8 mouse cellular contexts compared by ENCODE assay signal in genomic region chr6:115989607-115990006, GRCm38 (mm10). TPM values are rescaled to one million over a fixed set of nuclear protein-coding genes. Genes with fewer than 3 reads are reported as not detected.
DNase-seq lines count a peak whose midpoint lies in the region; ATAC-seq and TF ChIP-seq lines count a peak whose summit lies in the region.
"Had no signal": no experiment of that assay in that cellular context is flagged by ENCODE, and none has a peak within 500 bp of the region (broad histone marks: within the 10 kb centered on the region; RNA-seq: fewer than 3 reads in every experiment).

No protein-coding gene starts in this region.

- no peak for TF ChIP-seq CTCF in bone marrow, adult 2 months (IDR thresholded peaks at IDR 0.05; ENCODE audit: control insufficient read depth, insufficient read depth, low read length)

- ATAC-seq in forebrain, embryonic 14.5 days: no peak

- peaks cover 28% of the 10 kb centered on the region for H3K27me3 ChIP-seq in forebrain, embryonic 14.5 days (replicated peaks; ENCODE audit: control insufficient read depth, insufficient read depth, low read length)
- H3K27me3 ChIP-seq in splenic B cell, adult 2 months (ENCODE audit: control insufficient read depth, insufficient read depth, low read length, poor library complexity, severe bottlenecking): no peaks in the 10 kb centered on the region

- H3K36me3 ChIP-seq in forebrain, embryonic 14.5 days (ENCODE audit: control insufficient read depth, insufficient read depth, low read length): no peaks in the 10 kb centered on the region
- H3K36me3 ChIP-seq in splenic B cell, adult 2 months (ENCODE audit: control insufficient read depth, insufficient read depth, low read length, poor library complexity, severe bottlenecking): no peaks in the 10 kb centered on the region

- peak; percentile 54 for DNase-seq in left cerebral cortex, adult 18-20 months (ENCODE audit: low spot score in 2 of 2)
- no peak for DNase-seq in left cerebral cortex, postnatal 4 days
- DNase-seq in forebrain, embryonic 14.5 days (ENCODE audit: low spot score): no peak
- DNase-seq in splenic B cell, adult 2 months (ENCODE audit: low read depth, low spot score): peak; percentile 58
- no peak for DNase-seq in adrenal gland, adult 18-20 months (ENCODE audit: low spot score in 2 of 2)
- no peak for DNase-seq in c-Kit-positive CD71-positive TER-119-positive erythroid progenitor cells, embryonic 14.5 days (ENCODE audit: low spot score)

- intact Hi-C loops in left cerebral cortex, postnatal 4 days (cut with DNase I): no loop called here

- WGBS in bone marrow, adult 2 months: 69% methylated on average over 4 of the region's 4 CpGs
- 68% methylated on average over 4 of the region's 4 CpGs for WGBS in forebrain, embryonic 14.5 days

- peak overlapping the region; percentile 25; the same call in 1 of the 2 replicates for H3K9ac ChIP-seq in forebrain, embryonic 14.5 days (ENCODE audit: low read length)

- no peaks in the 10 kb centered on the region for H3K9me3 ChIP-seq in forebrain, embryonic 14.5 days (replicated peaks; ENCODE audit: control insufficient read depth, low read length)

- peak overlapping the region; percentile 18 for H3K4me2 ChIP-seq in forebrain, embryonic 14.5 days (ENCODE audit: low read length)

- H3K4me1 ChIP-seq in bone marrow, adult 2 months (ENCODE audit: control insufficient read depth, insufficient read depth, low read length): peaks cover 3% of the 10 kb centered on the region
- H3K4me1 ChIP-seq in forebrain, embryonic 14.5 days (ENCODE audit: control insufficient read depth, insufficient read depth, low read length): peaks cover 8% of the 10 kb centered on the region; the same call in 1 of the 2 replicates

- no peak for TF ChIP-seq POLR2A in bone marrow, adult 2 months (IDR thresholded peaks at IDR 0.05; ENCODE audit: borderline replicate concordance, control insufficient read depth, low read depth, low read length)

- H3K4me3 ChIP-seq in bone marrow, adult 2 months (replicated peaks; ENCODE audit: control insufficient read depth, low read depth, low read length): no peak overlapping the region
- H3K4me3 ChIP-seq in forebrain, embryonic 14.5 days (ENCODE audit: low read depth, low read length): no peak overlapping the region

- H3K27ac ChIP-seq in bone marrow, adult 2 months (ENCODE audit: control insufficient read depth, insufficient read depth, low read depth, low read length, poor library complexity): peak overlapping the region; percentile 53
- no peak overlapping the region for H3K27ac ChIP-seq in forebrain, embryonic 14.5 days (ENCODE audit: low read depth, low read length)

RNA-seq across cellular contexts. Expression of gene Plxnd1, which starts 5.2 kb away (rescaled TPM):
- total RNA-seq in left cerebral cortex, adult 18-20 months (2021): 100 to 1,000 TPM; 103 to 123 TPM
- total RNA-seq in left cerebral cortex, postnatal 4 days (2021): 100 to 1,000 TPM; 167 to 181 TPM
- polyA plus RNA-seq in bone marrow, adult 2 months (2011; ENCODE audit: insufficient read depth, insufficient read length, low replicate concordance, missing spikeins): 13.7 and 23.8 TPM in 2 replicates
- polyA plus RNA-seq in forebrain, embryonic 14.5 days (2014; fragmentation: Nextera tagmentation; extraction: Ambion mirVana): 15.3 and 19.6 TPM in 2 replicates
- total RNA-seq in adrenal gland, adult 18-20 months (2021): 100 to 1,000 TPM; 116 to 135 TPM

RNA-seq across cellular contexts. Expression of gene H1foo, which starts 44.9 kb away (rescaled TPM):
- total RNA-seq in left cerebral cortex, adult 18-20 months (2021): not detected
- total RNA-seq in left cerebral cortex, postnatal 4 days (2021): not detected
- not detected in 2 replicates for polyA plus RNA-seq in bone marrow, adult 2 months (2011; ENCODE audit: insufficient read depth, insufficient read length, low replicate concordance, missing spikeins)
- polyA plus RNA-seq in forebrain, embryonic 14.5 days (2014; fragmentation: Nextera tagmentation; extraction: Ambion mirVana): not detected in 2 replicates
- total RNA-seq in adrenal gland, adult 18-20 months (2021): not detected
- polyA plus RNA-seq: hindbrain, embryonic 11.5 days had no signal

RNA-seq across cellular contexts. Expression of gene Rho, which starts 58.1 kb away (rescaled TPM):
- under 1 TPM; 0.63 to 0.70 TPM for total RNA-seq in left cerebral cortex, adult 18-20 months (2021)
- under 1 TPM; 0.28 to 0.56 TPM for total RNA-seq in left cerebral cortex, postnatal 4 days (2021)
- not detected in 2 replicates for polyA plus RNA-seq in bone marrow, adult 2 months (2011; ENCODE audit: insufficient read depth, insufficient read length, low replicate concordance, missing spikeins)
- 0.19 and 0.30 TPM in 2 replicates for polyA plus RNA-seq in forebrain, embryonic 14.5 days (2014; fragmentation: Nextera tagmentation; extraction: Ambion mirVana)
- under 1 TPM; 0.26 to 0.40 TPM for total RNA-seq in adrenal gland, adult 18-20 months (2021)

Comparison
In these comparisons a context has a peak if more than half of its experiments do, and no peak if none do; other contexts are left out.
1. DNase-seq: peak in left cerebral cortex, adult 18-20 months (2 of 2) and splenic B cell, adult 2 months (single experiment); none in left cerebral cortex, postnatal 4 days (single experiment), forebrain, embryonic 14.5 days (single experiment), adrenal gland, adult 18-20 months (0 of 2) and c-Kit-positive CD71-positive TER-119-positive erythroid progenitor cells, embryonic 14.5 days (single experiment).